Mouse (Mus musculus) C2C12 (cell line): ENCODE results near the gene G0s2.

Source experiments
- CEBPB ChIP-seq: IDR thresholded peaks from one replicate; pipeline ENCODE4 v1.6.1; 2011; ENCODE audit warnings: low read depth, mild to moderate bottlenecking, control low read depth, moderate library complexity
- CTCF ChIP-seq: IDR thresholded peaks from one replicate; pipeline ENCODE4 v1.5.1; 2011; ENCODE audit not compliant: control insufficient read depth, insufficient read depth, insufficient read length
- MAX ChIP-seq: IDR thresholded peaks from one replicate; pipeline ENCODE4 v1.6.1; 2011; ENCODE audit warnings: mild to moderate bottlenecking, control low read depth
- MYOD1 ChIP-seq: IDR thresholded peaks from one replicate; pipeline ENCODE4 v1.6.1; 2011; ENCODE audit warnings: low read depth; ENCODE audit not compliant: control insufficient read depth, insufficient read length
- MYOG ChIP-seq: IDR thresholded peaks from one replicate; pipeline ENCODE4 v1.6.1; 2011; ENCODE audit not compliant: control insufficient read depth, insufficient read length; ENCODE audit errors: extremely low read depth
- USF1 ChIP-seq: IDR thresholded peaks from one replicate; pipeline ENCODE4 v1.6.1; 2011; ENCODE audit warnings: low read depth, mild to moderate bottlenecking, control low read depth, moderate library complexity

DNA sequence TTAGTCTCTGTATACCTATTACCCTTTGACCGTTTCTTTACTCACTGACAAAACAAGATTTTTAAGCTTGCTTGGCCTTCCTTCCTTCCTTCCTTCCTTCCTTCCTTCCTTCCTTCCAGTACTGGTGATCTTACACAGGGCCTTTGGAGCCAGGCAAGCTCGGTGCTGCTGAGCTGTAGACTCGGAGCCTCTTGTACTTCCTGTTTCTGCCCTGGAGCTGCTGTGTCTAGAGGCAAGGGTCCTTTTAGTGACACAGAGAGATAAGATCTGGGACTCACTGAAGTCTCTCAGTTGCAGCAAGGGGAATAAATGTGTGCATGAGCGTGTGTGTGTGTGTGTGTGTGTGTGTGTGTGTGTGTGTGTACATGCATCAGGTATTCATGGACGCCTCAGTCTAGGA is 42.1 kb downstream of the G0s2 start:
- no peak for TF ChIP-seq CTCF
- no peak for TF ChIP-seq USF1
- TF ChIP-seq CEBPB, result no peak
- TF ChIP-seq MYOG, result no peak
- no peak for TF ChIP-seq MAX
- no peak for TF ChIP-seq MYOD1
